Mouse (Mus musculus) ZHBTc4 (cell line): Measurements from ENCODE around the gene Vps25.

ENCODE experiments used
- DNase-seq: peaks from one replicate; pipeline ENCODE4 v3.0.0-alpha.2; 2011; ENCODE audit warnings: low read depth, low spot score

Gene Vps25

GRCm38 (mm10) chr11:101275309-101275708 is 21.8 kb downstream of the Vps25 start:
- no peak for DNase-seq

GRCm38 (mm10) chr11:101276319-101277070 is 23.0 kb downstream of the Vps25 start:
- peak; percentile 36 for DNase-seq

GRCm38 (mm10) chr11:101277381-101278222 is 24.1 kb downstream of the Vps25 start:
- no peak for DNase-seq

- peak; percentile 94 for DNase-seq
These were observed 25.0 kb downstream of the Vps25 start, which contains the start of the genes Cntd1 and Coa3 for GRCm38 (mm10) chr11:101278223-101279192. TSS of gene Cntd1 (plus strand) at chr11:101279012. TSS of gene Coa3 (minus strand) at chr11:101279114.

GRCm38 (mm10) chr11:101279193-101279569 is 25.7 kb downstream of the Vps25 start:
- peak; percentile 14 for DNase-seq

GRCm38 (mm10) chr11:101280837-101281236 is 27.3 kb downstream of the Vps25 start:
- DNase-seq: no peak

GRCm38 (mm10) chr11:101282896-101283295 is 29.4 kb downstream of the Vps25 start:
- DNase-seq: no peak

GRCm38 (mm10) chr11:101283805-101284204 is 30.3 kb downstream of the Vps25 start:
- no peak for DNase-seq

GRCm38 (mm10) chr11:101287306-101287705 is 33.8 kb downstream of the Vps25 start:
- DNase-seq: no peak

GRCm38 (mm10) chr11:101291231-101291630 is 37.7 kb downstream of the Vps25 start:
- no peak for DNase-seq

- DNase-seq: no peak
These were observed 41.7 kb downstream of the Vps25 start for GRCm38 (mm10) chr11:101295191-101295590.

- DNase-seq: peak; percentile 53
These were observed 47.4 kb downstream of the Vps25 start for GRCm38 (mm10) chr11:101300881-101301280.

- no peak for DNase-seq
These were observed 47.9 kb downstream of the Vps25 start for GRCm38 (mm10) chr11:101301299-101302003.

- DNase-seq: peak; percentile 97
These were observed 48.7 kb downstream of the Vps25 start, which contains the start of gene Becn1 for GRCm38 (mm10) chr11:101302004-101302798. TSS of gene Becn1 (minus strand) at chr11:101302286.

GRCm38 (mm10) chr11:101307744-101308143 is 54.2 kb downstream of the Vps25 start:
- DNase-seq: peak; percentile 82
